Mouse (Mus musculus) 3134 (cell line): ENCODE measurements at regions not wholly inside any gene's neighbourhood (a gene's known extent, or its start where the extent isn't known, plus 50 kb on each side); places are given as distances from the start of the nearest gene placed in this dataset.

Experiments used
- DNase-seq: peaks from one replicate; pipeline ENCODE4 v3.0.0-alpha.2; 2011; ENCODE audit warnings: low spot score; ENCODE audit not compliant: insufficient read length; ENCODE audit errors: extremely low read depth

DNA sequence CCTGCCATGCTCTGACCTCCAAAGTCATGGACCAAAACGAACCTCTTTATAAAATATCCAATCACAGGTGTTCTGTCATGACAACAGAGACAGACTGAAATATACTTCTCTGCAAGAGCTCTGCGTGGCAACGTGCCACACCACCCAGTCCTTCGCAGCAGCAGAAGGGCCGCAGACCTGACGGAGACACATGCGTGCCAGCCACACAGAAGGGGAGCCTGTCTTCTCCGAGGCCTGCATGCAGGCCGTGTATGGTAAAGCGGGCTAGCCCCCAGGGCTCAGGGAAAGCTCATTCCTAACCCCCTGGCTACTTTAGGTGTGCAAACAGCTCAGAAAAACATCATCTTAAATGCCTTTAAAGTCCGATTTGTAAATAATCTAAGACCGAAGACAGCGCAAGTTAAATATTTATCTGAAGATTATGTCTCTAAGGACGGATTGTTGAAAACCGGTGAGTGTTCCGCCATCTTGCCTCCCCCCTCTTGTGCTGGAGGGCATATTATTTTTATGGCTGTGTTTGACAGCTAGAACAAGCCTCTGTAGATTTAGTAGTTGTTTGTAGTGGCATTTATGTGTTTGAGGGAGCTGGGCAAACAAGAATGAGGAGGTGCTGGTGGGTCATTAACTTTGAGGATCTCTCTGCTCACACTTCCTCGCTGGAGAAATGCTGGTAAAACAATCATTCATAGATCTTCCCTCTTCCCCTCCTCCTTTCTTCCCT lies 143.7 kb upstream of the Tut7 start:
- DNase-seq = no peak

DNA sequence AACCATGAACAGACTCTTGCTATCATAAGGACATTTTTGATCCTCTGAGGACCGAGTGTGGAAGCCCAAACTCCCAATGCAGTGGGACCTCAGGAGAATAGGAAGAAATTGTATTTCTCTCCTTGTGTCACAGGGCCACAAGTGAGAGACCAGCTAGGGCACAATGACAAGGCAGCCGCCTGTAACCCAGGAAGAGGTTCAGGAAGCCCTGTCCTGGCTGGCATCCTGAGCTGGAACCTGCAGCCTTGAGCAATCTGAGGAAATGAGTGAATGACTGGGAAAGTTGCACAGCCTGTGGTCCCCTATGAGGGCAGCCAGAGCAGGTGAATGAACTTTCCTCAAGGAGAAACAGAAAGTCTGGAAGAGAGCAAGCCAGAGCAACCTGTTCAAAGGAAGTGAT lies 142.0 kb upstream of the Tut7 start:
- DNase-seq = no peak

DNA sequence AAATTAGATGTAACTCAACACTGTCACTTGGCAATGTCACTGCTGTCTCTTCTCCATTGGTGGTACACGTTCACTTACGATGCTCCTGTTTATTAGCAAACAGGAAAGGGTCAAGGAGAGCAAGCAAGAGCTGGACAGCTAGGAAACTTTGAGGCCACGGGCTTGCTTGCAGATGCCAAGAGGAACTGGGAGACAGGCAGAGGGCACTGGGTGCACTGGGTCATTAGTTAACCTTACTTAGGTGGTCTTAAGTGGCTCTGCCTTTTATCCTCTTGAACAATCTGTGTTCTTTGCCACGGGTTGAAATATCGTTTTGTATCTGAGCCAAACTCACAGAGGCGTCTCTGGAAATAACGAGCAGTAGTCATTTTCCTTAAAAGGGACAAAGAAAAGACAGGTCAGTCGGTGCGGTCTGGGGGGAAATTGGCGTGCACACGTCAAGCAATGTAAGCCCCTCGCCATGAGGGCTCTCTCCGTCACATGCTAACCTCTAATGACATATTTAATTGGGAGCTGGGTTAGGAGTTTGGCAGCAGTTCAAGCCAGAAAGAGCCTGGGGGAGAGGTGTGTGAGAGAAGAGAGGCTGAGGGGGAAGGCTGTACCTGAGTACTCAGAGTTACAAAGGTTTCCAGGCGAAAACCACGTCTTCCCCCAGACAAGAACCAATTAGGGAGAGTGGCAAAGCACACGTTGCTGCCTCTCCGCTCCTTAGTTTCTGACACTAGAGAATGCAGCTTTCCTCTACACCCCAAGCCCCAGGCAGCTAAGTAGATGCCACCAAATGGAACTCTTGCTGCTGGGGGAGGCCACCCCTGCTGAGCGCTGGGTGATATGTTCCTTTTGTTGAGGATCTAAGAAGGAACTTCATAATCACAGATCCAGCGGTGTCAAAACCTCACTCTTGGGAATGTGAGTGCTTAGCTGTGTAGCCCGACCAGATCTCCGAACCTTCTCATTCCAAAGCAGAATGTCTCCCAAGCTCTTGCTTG lies 140.0 kb upstream of the Tut7 start:
- no peak for DNase-seq

DNA sequence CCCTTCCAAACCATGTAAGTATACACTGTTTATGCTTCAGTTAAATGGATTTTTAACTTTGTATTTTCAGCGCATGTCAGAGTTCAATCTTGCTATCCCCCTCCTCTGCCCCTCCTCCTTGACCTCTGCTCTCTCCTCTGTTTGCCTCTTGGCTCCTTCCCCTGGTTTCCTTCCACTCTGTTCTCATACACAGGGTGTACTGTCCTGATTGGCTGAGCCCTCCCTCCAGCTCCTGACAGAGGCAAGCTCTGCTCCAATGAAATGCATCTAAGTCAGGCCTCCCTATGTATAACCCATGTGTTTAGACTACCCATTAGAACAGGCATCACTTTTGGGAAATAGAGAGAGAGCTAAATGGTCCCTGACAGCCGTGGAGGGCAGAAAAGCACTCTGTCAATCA lies 133.5 kb upstream of the Tut7 start:
- DNase-seq = no peak

DNA sequence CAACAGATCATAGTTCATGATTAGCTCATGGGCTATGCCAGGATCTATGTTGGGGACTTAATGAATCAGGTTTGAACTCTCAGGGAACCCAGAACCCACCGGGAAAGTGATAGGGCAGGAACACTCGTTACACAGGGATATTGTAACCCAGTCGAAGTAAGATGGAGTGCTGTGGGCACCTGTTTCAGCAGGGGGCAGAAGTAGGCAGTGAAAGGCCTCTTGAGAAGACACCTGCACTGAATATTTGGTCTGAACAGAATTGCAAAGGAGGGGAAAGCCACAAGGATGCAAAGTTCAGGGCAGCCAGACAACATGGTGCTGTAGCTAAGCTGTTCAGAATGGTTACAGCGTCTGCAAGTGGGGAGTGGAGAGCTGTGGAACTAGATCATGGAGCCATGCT lies 129.9 kb upstream of the Tut7 start:
- no peak for DNase-seq

DNA sequence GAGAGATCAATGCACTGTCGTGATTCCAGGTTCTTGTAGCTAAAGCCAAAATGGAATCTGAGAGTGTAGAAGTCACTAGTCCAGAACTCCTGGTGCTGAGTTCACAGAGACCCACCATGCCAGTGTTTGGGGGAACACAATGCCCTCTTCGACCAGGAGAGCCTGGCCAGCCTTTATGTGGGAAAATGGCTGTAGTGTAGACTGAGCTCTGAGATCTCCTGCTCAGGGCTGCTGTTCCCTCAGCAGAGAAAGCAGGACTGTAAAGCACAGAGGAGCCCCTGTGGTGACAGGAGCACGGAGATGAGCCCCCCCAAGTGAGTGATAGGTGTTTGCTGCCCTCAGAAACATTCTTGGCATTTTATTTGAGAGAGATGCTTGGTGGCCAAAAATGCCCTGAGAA lies 129.2 kb upstream of the Tut7 start:
- DNase-seq = no peak

DNA sequence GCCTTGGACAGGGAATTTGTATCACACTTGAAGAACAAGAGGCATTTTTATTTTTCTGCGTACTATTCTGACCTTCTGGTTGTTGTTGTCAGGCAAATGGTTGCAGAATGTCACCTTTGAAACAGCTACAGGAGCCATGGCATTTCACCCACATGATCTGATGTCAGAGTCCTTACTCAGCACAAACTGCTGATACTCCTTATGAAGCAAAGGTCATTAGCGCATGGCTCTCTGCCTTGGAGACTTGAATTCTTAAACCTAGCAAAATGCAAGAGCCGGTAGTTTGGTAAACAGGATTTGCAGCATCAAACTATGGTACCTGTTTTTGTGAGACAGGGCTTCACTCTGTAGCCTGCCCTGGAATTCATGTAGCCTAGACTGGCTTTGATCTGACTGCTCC lies 127.3 kb upstream of the Tut7 start:
- DNase-seq = no peak

DNA sequence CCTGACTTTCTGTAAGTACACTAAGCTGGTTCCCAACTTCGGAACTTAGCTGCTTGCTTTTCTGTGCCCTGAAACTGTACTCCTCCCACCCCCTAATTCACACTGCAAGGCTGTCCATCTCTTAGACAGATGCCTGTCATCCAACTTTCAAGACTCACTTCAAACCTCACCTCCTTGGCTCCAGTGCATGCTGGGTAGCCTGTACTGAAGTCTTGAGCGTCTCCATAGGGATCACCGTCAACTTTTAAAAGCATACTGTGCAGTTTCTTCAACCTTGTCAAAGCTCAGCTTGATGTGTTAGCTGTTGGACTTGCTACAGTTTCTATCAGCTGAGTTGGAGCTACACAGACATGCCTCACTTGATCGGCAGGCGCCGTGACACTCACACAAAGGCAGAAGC lies 126.5 kb upstream of the Tut7 start:
- no peak for DNase-seq

DNA sequence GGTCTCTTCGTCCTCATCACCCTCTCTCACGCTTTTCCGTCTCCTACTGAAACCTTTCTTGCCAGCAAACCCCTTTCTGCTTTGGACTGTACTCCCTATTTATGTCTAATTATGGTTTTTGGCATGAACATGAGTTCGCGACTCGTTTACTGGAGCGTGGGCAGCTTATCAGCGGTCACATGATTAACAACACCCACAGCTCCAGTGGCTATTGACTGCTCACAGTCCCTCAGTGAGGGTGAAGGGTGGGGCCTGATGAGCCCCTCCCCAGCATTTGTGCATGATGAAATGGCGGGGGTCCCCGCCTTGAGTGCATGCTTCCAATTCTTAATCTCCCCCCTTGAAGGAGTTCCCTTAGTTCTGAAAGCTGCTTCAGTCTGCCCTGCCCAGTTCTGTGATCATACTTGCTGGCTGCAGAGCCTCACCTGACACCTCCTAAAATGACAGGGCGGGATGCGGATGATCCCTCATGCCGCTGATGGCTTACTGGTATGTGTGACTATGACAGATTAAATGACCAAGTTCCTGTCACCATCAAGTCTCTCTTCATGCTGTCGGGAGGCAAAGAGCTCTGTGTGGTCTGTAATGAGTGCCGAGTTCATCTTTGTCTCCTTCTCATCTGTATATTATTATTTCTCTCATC lies 125.7 kb upstream of the Tut7 start:
- DNase-seq = no peak

DNA sequence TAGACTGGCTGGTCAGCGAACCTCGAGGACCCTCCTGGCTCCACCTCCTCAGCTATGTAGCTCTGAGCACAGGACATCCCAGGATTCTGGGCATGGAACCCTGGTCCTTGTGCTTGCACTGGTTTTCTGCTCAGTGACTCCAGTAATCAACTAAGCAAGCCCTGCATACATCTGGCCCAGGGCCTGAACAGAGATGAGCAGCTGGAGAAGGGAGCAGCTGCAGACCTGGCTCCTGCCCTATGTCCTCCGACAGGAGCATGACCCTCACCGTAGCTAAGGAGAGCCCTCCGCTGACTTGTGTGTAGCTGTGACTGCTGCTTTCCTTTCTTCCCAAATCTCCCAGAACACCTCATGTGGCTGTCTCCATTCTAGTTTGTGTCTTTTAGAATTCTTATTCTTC lies 124.5 kb upstream of the Tut7 start:
- DNase-seq = no peak

DNA sequence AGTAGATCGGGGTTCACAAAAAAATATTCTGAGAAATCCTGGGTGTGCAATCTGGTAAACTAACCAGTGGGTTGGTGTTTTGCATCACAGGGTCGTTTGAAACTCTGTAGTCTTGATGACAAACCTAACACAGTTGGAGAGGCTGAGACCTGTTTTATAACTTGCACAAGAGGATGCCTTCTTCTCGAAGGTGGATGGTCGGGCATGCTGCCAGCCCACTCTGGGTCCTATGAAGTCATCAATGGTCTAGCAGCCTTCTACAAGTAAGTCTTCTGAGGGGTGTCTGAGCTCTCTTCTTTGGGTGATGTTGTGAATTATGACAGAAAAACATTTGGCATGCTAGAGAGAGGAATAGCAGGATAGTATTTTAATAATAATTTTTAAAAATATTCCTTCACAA lies 123.6 kb upstream of the Tut7 start:
- no peak for DNase-seq

DNA sequence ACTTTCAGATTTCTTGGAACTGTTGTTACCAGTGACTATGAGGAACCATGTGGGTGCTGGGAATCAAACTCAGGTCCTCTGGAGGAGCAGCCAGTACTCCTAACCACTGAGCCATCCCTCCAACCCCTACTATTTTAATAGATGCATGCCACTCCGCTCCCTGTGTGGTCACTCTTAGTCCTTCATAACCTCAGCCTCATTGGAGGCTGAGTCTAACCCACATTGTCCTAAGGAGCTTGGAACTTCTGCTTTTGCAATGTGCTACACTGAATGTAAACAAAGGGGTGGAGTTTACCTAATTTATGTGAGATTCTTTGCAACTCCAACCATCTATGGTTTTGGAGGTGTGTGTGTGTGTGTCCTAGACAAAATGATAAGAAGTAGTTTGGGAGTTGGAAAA lies 122.7 kb upstream of the Tut7 start:
- DNase-seq = no peak

DNA sequence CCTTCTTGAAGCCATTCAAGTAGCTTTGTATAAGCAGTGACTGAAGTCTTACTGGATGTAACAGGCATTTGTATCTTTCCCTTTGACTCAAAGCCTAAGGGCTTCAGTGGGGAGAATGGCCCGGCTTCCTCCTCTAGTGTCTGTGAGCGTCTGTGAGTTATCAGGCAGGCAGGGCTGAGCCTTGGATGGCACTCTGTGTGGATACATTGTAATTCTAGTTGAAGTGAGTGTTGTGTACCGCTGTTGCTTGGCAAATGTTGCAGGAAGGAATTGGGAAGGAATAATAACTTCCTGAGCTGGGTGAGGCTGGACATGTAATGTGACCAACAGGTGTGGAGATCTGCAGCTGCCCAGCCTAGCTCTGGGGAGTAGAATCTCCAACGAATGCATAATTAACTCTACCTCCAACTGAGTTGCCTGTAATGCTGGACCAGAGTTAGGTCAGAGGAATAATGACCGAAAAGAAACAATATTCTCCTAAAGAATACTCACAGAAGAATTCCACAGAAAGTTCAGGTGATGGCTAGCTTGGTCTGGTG lies 120.7 kb upstream of the Tut7 start:
- DNase-seq = no peak

DNA sequence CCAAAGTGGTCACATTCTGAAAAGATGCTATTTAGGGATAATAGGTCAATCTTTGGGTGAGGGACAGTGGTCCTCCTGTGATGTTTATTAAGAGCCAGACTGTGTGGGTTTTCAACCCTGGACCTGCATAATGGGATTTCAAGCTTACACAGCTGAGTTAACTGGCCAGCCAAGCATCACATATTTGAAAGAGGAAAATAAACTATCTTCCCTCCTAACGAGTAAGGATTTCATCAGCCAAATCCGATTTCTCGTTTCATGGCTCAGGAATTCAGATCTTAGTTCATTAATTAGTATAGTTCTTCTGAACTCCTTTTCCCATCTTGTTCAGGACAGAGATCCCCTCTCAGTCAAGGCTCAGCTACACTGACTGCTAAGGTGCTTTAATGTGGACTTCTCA lies 120.1 kb upstream of the Tut7 start:
- DNase-seq = no peak

DNA sequence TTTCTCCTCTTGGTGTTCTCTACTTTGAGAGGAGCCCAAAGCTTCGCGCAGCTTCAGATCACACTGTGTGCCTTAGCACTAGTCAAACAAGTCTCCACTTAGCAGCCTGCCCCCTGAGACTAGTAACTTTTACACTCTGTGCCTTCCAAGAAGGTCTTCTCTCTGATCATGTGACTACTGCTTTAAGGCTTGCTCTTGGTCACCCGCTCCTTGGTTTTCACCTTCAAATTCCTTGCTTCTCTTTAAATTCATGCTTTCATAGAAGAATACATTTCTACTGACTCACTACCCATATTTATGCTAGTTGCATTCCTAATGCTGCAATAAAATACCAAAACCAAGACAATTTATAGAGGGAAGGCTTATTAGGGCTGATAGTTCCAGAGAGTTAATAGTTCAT lies 118.6 kb upstream of the Tut7 start:
- no peak for DNase-seq

DNA sequence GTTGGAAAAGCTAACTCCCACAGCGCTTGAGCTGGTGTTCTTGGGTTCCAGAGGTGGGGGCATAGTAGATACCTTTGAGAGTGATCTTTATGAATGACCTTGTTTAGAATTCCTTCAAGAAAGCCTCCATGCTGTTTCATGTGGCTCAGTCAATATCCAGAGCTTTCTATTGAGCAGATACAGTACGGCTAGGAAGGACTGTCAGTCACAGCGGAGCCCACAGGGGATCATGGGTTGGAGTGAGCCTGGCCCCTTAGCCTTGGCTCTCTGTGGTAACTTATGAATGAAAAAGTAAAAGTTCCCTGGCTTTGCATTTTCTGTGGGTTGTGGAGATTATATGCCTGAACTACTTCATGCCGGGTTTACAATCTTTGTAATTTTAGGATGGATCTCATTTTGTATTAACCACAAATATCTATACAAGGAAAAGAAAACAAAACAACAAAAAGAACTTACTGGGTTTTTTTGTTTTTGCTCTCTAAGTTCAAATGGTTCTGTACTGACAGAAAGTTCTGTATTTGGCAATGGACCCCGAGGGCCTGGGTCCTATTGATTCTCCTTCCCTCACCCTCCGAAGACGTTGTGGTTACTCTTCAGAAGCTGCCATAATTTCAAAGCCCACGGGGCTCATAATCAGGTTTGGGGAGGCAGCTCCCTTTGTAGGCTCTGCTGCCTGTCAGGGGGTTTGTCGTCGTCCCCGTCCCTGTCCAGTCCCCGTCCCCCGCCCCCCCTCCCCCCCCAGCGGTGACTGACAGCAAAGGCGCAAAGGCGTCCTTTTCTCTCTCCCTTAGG lies 117.7 kb upstream of the Tut7 start:
- DNase-seq = no peak

DNA sequence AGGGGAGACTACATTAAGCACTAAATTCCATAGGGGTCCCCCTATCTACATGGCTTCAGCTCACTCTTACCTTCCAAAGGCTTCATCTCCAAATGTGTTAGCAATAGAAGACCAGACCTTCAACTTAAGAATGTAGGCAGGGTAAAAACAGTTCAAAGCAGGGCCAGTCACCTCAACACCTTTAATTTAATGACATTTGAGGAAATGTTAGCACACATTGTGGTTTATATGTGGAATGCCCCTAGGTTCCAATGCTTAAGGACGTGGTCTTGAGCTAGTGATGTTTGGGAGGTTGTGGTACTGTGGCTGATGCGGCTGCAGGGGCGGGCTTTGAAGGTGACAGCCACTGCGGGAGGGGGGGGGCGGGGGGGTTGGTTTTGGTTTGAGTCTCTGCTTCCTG lies 116.9 kb upstream of the Tut7 start:
- no peak for DNase-seq

DNA sequence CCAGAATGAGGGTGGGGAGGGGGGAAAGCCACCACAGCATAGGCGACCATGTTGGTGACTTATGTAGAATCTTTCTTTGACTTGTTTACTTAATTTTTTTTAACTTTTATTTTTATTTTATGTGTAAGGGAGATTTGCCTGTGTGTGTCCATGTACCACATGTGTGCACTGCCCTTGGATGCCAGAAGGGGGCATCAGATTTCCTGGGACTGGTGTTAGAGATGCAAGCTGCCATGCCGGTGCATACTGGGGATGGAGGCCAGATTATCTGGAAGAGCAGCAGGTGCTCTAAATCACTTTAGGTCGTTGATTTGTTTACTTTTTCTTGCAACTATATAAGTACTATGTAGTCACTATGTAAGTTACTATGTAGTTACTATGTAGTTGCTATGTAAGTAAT lies 114.2 kb upstream of the Tut7 start:
- DNase-seq = no peak

DNA sequence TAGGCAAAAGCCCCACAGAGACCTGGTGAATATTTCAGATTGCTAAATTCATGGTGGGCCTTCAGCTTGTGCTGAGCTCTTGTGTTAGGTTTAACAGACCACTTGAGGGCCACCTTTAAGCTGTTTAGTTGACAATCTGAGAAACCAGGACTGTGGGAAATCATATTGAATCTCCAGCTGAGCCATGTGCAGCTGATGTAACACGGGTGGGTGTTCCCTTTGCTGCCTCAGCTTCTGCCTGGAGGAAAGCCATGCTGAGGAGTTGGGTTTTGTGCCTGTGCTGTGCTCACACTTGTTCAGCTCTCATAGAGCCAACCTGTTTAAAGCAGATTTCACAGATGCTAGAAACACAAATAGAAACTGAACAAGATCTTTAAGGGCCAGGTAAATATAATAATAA lies 111.6 kb upstream of the Tut7 start:
- no peak for DNase-seq

DNA sequence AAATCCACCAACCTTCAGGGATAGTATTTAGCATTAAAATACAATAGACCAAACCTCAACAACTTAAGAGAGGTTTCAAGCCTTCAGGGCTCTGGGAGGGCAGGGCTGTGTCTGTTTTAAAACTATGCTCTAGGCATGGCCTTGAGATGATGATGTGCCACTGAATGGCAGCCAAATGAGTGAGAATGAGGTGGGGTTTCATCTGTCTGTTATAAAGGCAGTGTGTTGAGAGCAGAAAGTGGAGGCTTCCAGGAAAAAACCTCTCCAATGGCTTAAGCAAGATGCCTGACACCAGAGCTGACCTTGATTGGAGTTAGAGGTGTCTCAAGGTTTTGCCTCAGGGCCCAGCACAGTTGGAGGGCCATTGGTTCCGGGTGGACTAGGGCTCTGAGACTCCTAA lies 111.1 kb upstream of the Tut7 start:
- DNase-seq = no peak
